Mouse (Mus musculus) olfactory bulb, adult 2 months (tissue): ENCODE data around the gene Gstp1. TPM values are rescaled to one million over a fixed set of nuclear protein-coding genes. Genes with fewer than 3 reads are reported as not detected.
"Not testable (repeated sequence)": the region's sequence is repeated elsewhere in the genome, so short reads cannot be mapped to it uniquely, and the experiment has no call there.

Experiments used
- H3K27ac ChIP-seq: fragments of 200-500 bp; 2 replicates; pipeline ENCODE4 v1.5.1; 2012; ENCODE audit warnings: low read depth, low read length; ENCODE audit not compliant: insufficient read depth
- H3K4me1 ChIP-seq: fragments of 200-500 bp; 2 replicates; pipeline ENCODE4 v1.6.1; 2012; ENCODE audit warnings: low read length; ENCODE audit not compliant: control insufficient read depth, insufficient read depth
- H3K4me3 ChIP-seq: fragments of 200-500 bp; 2 replicates; pipeline ENCODE4 v1.5.1; 2012; ENCODE audit warnings: mild to moderate bottlenecking, low read depth, low read length, moderate library complexity; ENCODE audit not compliant: insufficient read depth
- CTCF ChIP-seq: fragments of 200-500 bp; IDR thresholded peaks from 2 replicates; pipeline ENCODE4 v1.5.1; 2012; ENCODE audit warnings: low read depth, mild to moderate bottlenecking, low read length, moderate library complexity; ENCODE audit not compliant: insufficient read depth
- POLR2A ChIP-seq: fragments of 200-500 bp; IDR thresholded peaks from 2 replicates; pipeline ENCODE4 v1.6.1; 2012; ENCODE audit warnings: mild to moderate bottlenecking, low read depth, low read length, moderate library complexity; ENCODE audit not compliant: insufficient read depth
- WGBS: fragments of 180-500 bp; shearing (Covaris S2); methylation state at CpG from one replicate; pipeline ENCODE4 v1.1.7; 2018; 5-methylcytosine and 5-hydroxymethylcytosine counted together
- polyA plus RNA-seq: library from polyadenylated mRNA; stranded (reverse); fragments of >200 nt; gene quantifications from 2 replicates; pipeline ENCODE4 v1.2.4, GENCODE M21; 2012; ENCODE audit warnings: low replicate concordance; ENCODE audit not compliant: missing spikeins, insufficient read depth, insufficient read length

Gene Gstp1
- polyA plus RNA-seq, 1 experiment, result not detected

- peaks cover 5% of the 10 kb centered on the region for H3K4me1 ChIP-seq
- H3K27ac ChIP-seq, result no peak within 1 kb of the TSS
- 19% methylated on average over 16 of the region's 16 CpGs for WGBS
- no peak for TF ChIP-seq POLR2A
- peak; percentile 32; the same call in 1 of the 2 replicates for TF ChIP-seq CTCF
- H3K4me3 ChIP-seq, result peak within 1 kb of the TSS; percentile 6; the same call in 1 of the 2 replicates
Measured at GRCm38 (mm10) chr19:4045966-4046865, 8.4 kb upstream of the Gstp1 start, which contains the start of gene Gstp2. Gene Gstp2, minus strand, starts transcription at chr19:4046023.

DNA sequence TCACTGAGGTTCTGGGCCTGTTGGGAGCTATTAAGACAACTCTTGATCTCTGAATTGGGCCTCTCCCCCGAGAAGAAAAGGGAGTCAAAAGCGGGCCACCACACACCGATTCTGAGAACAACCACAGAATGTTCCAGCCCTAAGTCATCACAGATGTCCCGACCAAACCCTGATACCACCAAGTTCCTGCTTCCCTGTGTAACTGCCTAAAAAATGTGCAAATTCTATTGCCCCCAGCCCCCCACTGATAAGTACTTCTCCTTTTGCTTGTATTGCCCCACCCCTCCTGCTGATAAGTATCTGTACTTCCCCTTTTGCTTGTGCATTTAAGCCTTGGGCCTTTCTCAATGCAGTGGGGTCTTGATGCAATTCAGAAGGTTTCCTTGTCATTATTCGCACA is 6.3 kb upstream of the Gstp1 start:
- H3K4me3 ChIP-seq, H3K27ac ChIP-seq, H3K4me1 ChIP-seq: not testable (repeated sequence)
- 89% methylated on average over 5 of the region's 5 CpGs for WGBS

DNA sequence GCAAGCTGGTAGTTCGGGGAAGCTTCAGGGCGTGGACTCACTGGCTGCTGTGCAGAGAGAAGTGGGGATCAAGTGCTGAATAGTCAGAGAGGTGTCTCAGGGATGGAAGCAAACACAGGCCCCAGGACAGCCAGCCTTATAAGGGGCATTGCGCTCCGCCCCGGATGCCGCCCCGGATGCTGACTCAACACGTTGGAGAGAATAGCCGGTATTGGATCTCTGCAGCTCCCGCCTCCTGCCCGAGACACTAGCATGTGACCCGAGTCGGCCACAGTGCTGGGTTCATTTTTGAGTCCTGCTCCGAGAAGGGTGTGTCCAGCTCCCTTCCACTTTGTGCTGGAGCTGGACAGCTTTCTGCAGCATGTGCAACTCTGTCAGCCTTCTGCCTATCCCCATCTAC is 4.3 kb upstream of the Gstp1 start:
- Histone ChIP-seq H3K4me3 (no peak overlapping the region), H3K27ac (no peak overlapping the region), H3K4me1 (peaks cover 7% of the 10 kb centered on the region)
- TF ChIP-seq POLR2A, result no peak
- TF ChIP-seq CTCF, result no peak
- 70% methylated on average over 14 of the region's 14 CpGs for WGBS

DNA sequence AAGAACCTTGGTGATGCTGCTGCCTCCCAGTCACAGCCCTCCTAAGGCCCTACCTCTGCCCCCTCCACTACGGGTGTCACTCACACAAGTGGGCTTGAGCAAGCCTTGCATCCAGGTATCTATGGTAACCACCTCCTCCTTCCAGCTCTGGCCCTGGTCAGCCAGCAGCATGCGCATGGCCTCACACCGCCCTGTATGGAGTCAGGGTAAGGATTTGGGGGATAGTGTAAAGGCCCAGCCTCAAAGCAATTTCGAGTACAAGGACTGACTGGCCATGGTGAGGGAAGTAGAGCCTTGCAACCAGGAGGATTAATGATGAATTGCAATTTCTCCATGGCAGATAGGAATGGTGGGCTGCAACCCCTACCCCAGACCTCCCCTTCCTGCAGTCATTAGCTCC is 3.7 kb upstream of the Gstp1 start:
- H3K4me3 ChIP-seq, H3K27ac ChIP-seq: not testable (repeated sequence)
- H3K4me1 ChIP-seq, result peaks cover 10% of the 10 kb centered on the region
- WGBS, result 90% methylated on average over 3 of the region's 4 CpGs

DNA sequence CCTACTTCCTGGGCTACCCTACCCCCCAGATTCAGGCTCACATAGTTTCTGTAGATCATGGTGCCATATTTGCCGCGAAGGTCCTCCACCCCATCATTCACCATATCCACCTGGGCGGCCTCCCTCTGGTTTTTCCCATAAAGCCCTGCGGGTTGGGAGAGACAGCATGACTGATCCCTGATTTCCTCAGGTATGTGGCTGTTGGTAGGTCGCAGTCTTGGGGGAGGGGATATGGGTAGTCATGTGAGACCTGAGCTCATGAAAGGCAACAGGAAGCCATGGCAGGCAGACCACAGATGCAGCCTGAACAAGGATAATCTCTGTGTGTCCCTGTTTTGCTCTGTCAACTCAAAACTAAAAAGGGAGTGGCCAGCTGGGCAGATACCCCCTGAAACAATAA is 3.2 kb upstream of the Gstp1 start:
- not testable (repeated sequence) for H3K4me3 ChIP-seq, H3K27ac ChIP-seq
- H3K4me1 ChIP-seq, result peaks cover 11% of the 10 kb centered on the region
- 87% methylated on average over 5 of the region's 5 CpGs for WGBS

DNA sequence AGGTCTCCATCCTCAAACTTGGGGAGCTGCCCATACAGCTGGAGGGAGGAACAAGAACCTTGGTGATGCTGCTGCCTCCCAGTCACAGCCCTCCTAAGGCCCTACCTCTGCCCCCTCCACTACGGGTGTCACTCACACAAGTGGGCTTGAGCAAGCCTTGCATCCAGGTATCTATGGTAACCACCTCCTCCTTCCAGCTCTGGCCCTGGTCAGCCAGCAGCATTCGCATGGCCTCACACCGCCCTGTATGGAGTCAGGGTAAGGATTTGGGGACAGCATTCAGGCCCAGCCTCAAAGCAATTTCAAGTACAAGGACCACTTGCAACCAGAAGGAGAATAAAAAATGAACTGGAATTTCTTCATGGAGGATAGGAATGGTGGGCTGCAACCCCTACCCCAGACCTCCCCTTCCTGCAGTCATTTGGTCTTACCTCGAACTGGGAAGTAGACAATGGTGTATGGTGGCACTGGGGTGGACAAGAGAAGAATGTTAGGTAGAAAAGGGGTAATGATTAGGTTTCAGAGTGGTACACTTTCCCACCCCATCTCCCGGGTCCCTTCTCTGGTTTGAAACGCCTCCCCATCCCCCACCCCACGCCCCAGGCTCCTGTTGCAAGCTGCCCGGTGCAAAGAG is 514 bp downstream of the Gstp1 start:
- peak overlapping the region; percentile 71 for H3K27ac ChIP-seq
- 20% methylated on average over 7 of the region's 8 CpGs for WGBS
- peak overlapping the region; percentile 85 for H3K4me3 ChIP-seq
- not testable (repeated sequence) for H3K4me1 ChIP-seq

- TF ChIP-seq POLR2A (no peak), CTCF (no peak)
- 83% methylated on average over 12 of the region's 12 CpGs for WGBS
- Histone ChIP-seq H3K27ac (no peak overlapping the region), H3K4me3 (no peak overlapping the region), H3K4me1 (peaks cover 9% of the 10 kb centered on the region)
Measured at GRCm38 (mm10) chr19:4036327-4037045, 1.3 kb downstream of the Gstp1 start.

DNA sequence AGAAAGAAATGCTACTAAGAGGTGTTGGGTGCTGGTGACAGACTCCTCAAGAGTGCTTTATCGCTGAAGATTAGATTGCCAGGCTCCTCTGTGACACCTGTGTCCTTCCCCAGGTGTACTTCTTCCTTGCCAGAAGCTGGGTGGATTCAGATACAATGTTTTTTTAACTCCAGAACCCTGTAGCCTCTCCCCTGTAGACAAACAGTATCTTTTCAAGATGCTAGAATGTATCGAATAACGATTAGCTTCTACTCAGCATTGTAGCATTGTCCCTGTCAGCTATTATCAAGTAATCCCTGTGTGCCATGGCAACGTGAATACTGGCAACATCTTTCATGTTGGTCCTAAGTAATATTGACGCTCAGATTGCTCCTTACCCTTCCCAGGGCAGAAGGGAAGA is 4.0 kb downstream of the Gstp1 start:
- H3K4me3 ChIP-seq, result no peak overlapping the region
- peaks cover 9% of the 10 kb centered on the region for H3K4me1 ChIP-seq
- WGBS, result 49% methylated on average over 5 of the region's 5 CpGs
- H3K27ac ChIP-seq, result no peak overlapping the region
- no peak for TF ChIP-seq CTCF
- no peak for TF ChIP-seq POLR2A

DNA sequence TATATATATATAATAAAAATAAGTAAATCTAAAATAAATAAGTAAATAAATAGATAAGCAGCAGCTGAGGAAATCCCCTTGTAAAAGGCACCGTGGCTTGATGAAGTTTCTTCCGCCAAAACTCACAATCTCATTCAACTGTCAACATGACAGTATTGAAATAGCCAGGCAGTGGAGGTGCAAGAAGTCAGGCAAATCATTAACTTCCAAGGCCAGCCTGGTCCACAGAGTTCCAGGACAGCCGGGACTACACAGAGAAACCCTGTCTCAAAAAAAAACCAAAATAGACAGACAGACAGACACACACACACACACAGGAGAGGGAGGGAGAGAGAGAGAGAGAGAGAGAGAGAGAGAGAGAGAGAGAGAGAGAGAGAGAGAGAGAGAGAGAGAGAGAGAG is 4.5 kb downstream of the Gstp1 start:
- WGBS, result 80% methylated on average over 3 of the region's 3 CpGs
- TF ChIP-seq POLR2A (no peak), CTCF (no peak)

More for the DNA sequence above, 4.5 kb downstream of the Gstp1 start:
- peaks cover 9% of the 10 kb centered on the region for H3K4me1 ChIP-seq
- H3K27ac ChIP-seq, result no peak overlapping the region
- H3K4me3 ChIP-seq, result no peak overlapping the region
